Mouse (Mus musculus): Measurements from ENCODE around the gene Yod1. TPM values are rescaled to one million over a fixed set of nuclear protein-coding genes. Genes with fewer than 3 reads are reported as not detected.

Gene Yod1
- polyA plus RNA-seq, 1 experiment = 1.2 TPM

GRCm38 (mm10) chr1:130716513-130717290 is 425 bp upstream of the Yod1 start:
- peak overlapping the region; percentile 65 for H3K4me3 ChIP-seq (ENCODE audit: insufficient read depth, low read depth, low read length)
- DNase-seq = peak; percentile 43
- whole genome bisulfite sequencing = under 1% methylated on average over 42 of the region's 42 CpGs
- no peaks in the 10 kb centered on the region for H3K27me3 ChIP-seq (replicated peaks; ENCODE audit: control insufficient read depth, insufficient read depth, low read length)
- peak overlapping the region; percentile 49 for H3K27ac ChIP-seq (ENCODE audit: insufficient read depth, low read depth, low read length)
- TF ChIP-seq POLR2A (IDR thresholded peaks at IDR 0.05; ENCODE audit: low read depth, low read length) (no peak), CTCF (conservative IDR thresholded peaks at IDR 0.05; ENCODE audit: insufficient read depth, insufficient read length, low read depth, low read length) (no peak)
- peaks cover 3% of the 10 kb centered on the region; the same call in 1 of the 2 replicates for H3K4me1 ChIP-seq (ENCODE audit: control insufficient read depth, insufficient read depth, low read length)
- no peaks in the 10 kb centered on the region for H3K36me3 ChIP-seq (ENCODE audit: control insufficient read depth, insufficient read depth, low read length)

DNA sequence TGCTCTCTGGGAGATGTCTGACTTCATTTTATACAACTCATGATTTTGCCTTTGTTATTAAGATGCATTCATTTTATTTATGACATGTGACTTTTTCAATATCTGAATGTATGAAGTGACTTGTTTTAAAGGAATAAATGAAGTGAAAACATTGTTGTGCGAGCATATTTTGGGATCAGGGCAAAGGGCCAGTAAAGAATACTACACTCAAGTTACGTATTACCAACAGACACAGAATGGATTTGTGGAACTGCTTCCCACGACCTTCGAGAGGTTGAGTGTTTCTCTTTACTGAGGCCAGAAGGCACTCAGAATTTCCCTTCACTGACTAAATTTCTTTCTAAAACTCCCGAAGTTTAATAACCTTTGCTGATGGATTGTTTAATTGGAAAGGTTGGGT is 7.1 kb downstream of the Yod1 start:
- peak; percentile 58 for DNase-seq
- WGBS = 50% methylated on average over 5 of the region's 5 CpGs
- H3K36me3 ChIP-seq (ENCODE audit: control insufficient read depth, insufficient read depth, low read length) = no peaks in the 10 kb centered on the region

DNA sequence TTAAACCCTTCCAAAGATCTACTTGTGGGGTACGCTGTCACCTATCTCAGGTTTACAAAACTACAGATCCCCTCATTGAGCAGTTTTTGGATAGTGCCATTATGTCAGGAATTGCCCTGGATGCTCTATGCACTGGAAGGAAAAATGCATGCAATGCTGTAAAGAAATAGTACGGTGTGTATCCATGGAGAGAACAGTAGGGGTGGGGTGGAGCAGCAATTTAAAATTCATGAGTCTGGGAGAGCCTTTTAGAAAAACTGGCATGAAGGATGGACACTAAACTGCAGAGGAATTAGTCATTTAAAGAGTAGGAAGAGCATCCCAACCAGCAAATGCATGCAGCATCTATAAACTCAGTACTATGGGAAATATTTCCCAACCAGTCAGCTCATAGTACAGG is 9.3 kb downstream of the Yod1 start:
- no peak for TF ChIP-seq POLR2A (IDR thresholded peaks at IDR 0.05; ENCODE audit: low read depth, low read length)
- TF ChIP-seq CTCF (conservative IDR thresholded peaks at IDR 0.05; ENCODE audit: insufficient read depth, insufficient read length, low read depth, low read length) = no peak
- no peak for DNase-seq
- Histone ChIP-seq H3K4me3 (ENCODE audit: insufficient read depth, low read depth, low read length) (no peak overlapping the region), H3K27ac (ENCODE audit: insufficient read depth, low read depth, low read length) (no peak overlapping the region), H3K36me3 (ENCODE audit: control insufficient read depth, insufficient read depth, low read length) (no peaks in the 10 kb centered on the region), H3K27me3 (replicated peaks; ENCODE audit: control insufficient read depth, insufficient read depth, low read length) (no peaks in the 10 kb centered on the region), H3K4me1 (ENCODE audit: control insufficient read depth, insufficient read depth, low read length) (peaks cover 10% of the 10 kb centered on the region; the same call in 1 of the 2 replicates)
- WGBS = 76% methylated on average over 2 of the region's 2 CpGs

More for the DNA sequence above, 7.1 kb downstream of the Yod1 start:
- no peak overlapping the region for H3K27ac ChIP-seq (ENCODE audit: insufficient read depth, low read depth, low read length)
- no peaks in the 10 kb centered on the region for H3K27me3 ChIP-seq (replicated peaks; ENCODE audit: control insufficient read depth, insufficient read depth, low read length)
- no peak overlapping the region for H3K4me3 ChIP-seq (ENCODE audit: insufficient read depth, low read depth, low read length)
- no peak for TF ChIP-seq CTCF (conservative IDR thresholded peaks at IDR 0.05; ENCODE audit: insufficient read depth, insufficient read length, low read depth, low read length)
- TF ChIP-seq POLR2A (IDR thresholded peaks at IDR 0.05; ENCODE audit: low read depth, low read length) = no peak
- H3K4me1 ChIP-seq (ENCODE audit: control insufficient read depth, insufficient read depth, low read length) = peaks cover 10% of the 10 kb centered on the region; the same call in 1 of the 2 replicates

DNA sequence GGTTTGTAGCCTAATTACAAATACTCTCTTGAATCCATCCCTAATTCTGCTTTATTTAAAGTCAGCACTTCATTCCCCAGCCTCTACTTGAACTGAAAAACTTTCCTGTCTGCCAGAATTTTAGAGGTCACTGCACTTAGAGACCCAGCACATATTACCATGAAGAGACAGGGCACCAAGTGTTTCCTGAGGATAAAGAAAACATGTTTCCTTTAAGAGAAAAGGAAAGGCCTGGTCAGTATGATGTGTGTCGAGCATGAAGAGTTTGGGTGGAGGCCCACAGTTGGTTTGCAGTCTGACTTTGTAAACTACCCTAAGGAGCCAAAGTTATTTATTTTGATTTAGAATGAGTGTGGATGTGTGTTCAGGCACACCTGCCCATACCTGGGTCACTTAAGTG is 10.9 kb downstream of the Yod1 start:
- Histone ChIP-seq H3K4me3 (ENCODE audit: insufficient read depth, low read depth, low read length) (no peak overlapping the region), H3K36me3 (ENCODE audit: control insufficient read depth, insufficient read depth, low read length) (no peaks in the 10 kb centered on the region), H3K27me3 (replicated peaks; ENCODE audit: control insufficient read depth, insufficient read depth, low read length) (no peaks in the 10 kb centered on the region), H3K27ac (ENCODE audit: insufficient read depth, low read depth, low read length) (no peak overlapping the region), H3K4me1 (ENCODE audit: control insufficient read depth, insufficient read depth, low read length) (peaks cover 10% of the 10 kb centered on the region; the same call in 1 of the 2 replicates)
- no peak for TF ChIP-seq POLR2A (IDR thresholded peaks at IDR 0.05; ENCODE audit: low read depth, low read length)
- TF ChIP-seq CTCF (conservative IDR thresholded peaks at IDR 0.05; ENCODE audit: insufficient read depth, insufficient read length, low read depth, low read length) = no peak
- no peak for DNase-seq
- WGBS = 43% methylated on average over 1 of the region's 1 CpGs

GRCm38 (mm10) chr1:130728708-130729107 is 11.6 kb downstream of the Yod1 start:
- no peak overlapping the region for H3K4me3 ChIP-seq (ENCODE audit: insufficient read depth, low read depth, low read length)
- no peak overlapping the region for H3K27ac ChIP-seq (ENCODE audit: insufficient read depth, low read depth, low read length)
- TF ChIP-seq POLR2A (IDR thresholded peaks at IDR 0.05; ENCODE audit: low read depth, low read length) = no peak
- TF ChIP-seq CTCF (conservative IDR thresholded peaks at IDR 0.05; ENCODE audit: insufficient read depth, insufficient read length, low read depth, low read length) = no peak
- H3K27me3 ChIP-seq (replicated peaks; ENCODE audit: control insufficient read depth, insufficient read depth, low read length) = no peaks in the 10 kb centered on the region
- no peak for DNase-seq
- H3K36me3 ChIP-seq (ENCODE audit: control insufficient read depth, insufficient read depth, low read length) = no peaks in the 10 kb centered on the region
- 92% methylated on average over 3 of the region's 3 CpGs for WGBS
- H3K4me1 ChIP-seq (ENCODE audit: control insufficient read depth, insufficient read depth, low read length) = peaks cover 9% of the 10 kb centered on the region; the same call in 1 of the 2 replicates

GRCm38 (mm10) chr1:130729153-130729552 is 12.0 kb downstream of the Yod1 start, which contains the start of gene Pfkfb2:
Pfkfb2 (minus strand) TSS chr1:130729253.
- Histone ChIP-seq H3K27ac (ENCODE audit: insufficient read depth, low read depth, low read length) (no peak within 1 kb of the TSS), H3K4me1 (ENCODE audit: control insufficient read depth, insufficient read depth, low read length) (peaks cover 8% of the 10 kb centered on the region), H3K4me3 (ENCODE audit: insufficient read depth, low read depth, low read length) (no peak within 1 kb of the TSS), H3K36me3 (ENCODE audit: control insufficient read depth, insufficient read depth, low read length) (no peaks in the 10 kb centered on the region), H3K27me3 (replicated peaks; ENCODE audit: control insufficient read depth, insufficient read depth, low read length) (no peaks in the 10 kb centered on the region)
- no peak for TF ChIP-seq CTCF (conservative IDR thresholded peaks at IDR 0.05; ENCODE audit: insufficient read depth, insufficient read length, low read depth, low read length)
- TF ChIP-seq POLR2A (IDR thresholded peaks at IDR 0.05; ENCODE audit: low read depth, low read length) = no peak
- WGBS = 68% methylated on average over 2 of the region's 2 CpGs
- DNase-seq = no peak

DNA sequence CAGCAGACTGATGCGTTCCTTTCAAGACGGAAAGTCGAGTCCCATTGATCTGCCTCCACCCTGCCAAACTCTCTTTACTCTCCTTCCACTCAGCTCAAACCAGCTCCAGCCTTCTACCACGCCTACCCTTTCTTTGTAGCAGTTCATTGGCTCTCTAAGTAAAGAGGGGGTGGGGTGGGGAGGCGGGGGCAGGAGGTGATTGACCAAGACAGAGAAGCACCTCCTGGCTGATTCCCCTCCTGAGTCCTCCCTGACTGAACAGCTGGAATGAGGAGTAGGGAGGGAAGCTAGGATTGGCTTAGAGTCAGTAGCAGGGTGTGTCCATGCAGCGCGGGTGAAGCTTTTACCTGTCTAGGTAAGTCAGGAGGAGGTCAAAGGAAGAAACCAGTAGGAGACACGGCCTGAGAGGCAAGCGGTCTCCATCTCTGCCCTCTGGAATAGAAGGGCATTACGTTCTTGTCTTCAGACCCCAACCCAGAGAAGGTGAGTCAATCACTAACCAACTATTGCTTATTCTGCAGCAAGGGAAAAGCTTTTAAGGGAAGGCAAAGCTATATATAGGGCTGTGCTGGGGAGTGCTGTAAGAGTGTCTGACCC is 14.7 kb downstream of the Yod1 start, which contains the start of gene AA986860:
Gene AA986860 (plus strand): TSS at position 236 of the 597 bp plus-strand sequence.
- TF ChIP-seq POLR2A (IDR thresholded peaks at IDR 0.05; ENCODE audit: low read depth, low read length) (no peak), CTCF (conservative IDR thresholded peaks at IDR 0.05; ENCODE audit: insufficient read depth, insufficient read length, low read depth, low read length) (no peak)
- 13% methylated on average over 10 of the region's 10 CpGs for WGBS
- Histone ChIP-seq H3K27ac (ENCODE audit: insufficient read depth, low read depth, low read length) (peak within 1 kb of the TSS; percentile 70), H3K36me3 (ENCODE audit: control insufficient read depth, insufficient read depth, low read length) (no peaks in the 10 kb centered on the region), H3K27me3 (replicated peaks; ENCODE audit: control insufficient read depth, insufficient read depth, low read length) (no peaks in the 10 kb centered on the region), H3K4me3 (ENCODE audit: insufficient read depth, low read depth, low read length) (peak within 1 kb of the TSS; percentile 45), H3K4me1 (ENCODE audit: control insufficient read depth, insufficient read depth, low read length) (peaks cover 12% of the 10 kb centered on the region)
- peak; percentile 88 for DNase-seq

Measured in kidney, adult 2 months (tissue).